Mouse (Mus musculus) kidney, postnatal 4 days (tissue): ENCODE results near the gene Tbc1d13.
A peak's percentile ranks its signal among the peaks of the same experiment; 100 is the strongest.

ENCODE experiments used
- DNase-seq, 2 experiments: peaks; one replicate each; pipeline ENCODE4 v3.0.0; 2021; ENCODE audit warnings: mixed read lengths in 2 of 2

Tbc1d13 gene

GRCm38 (mm10) chr2:30133613-30134377 is at the start of gene Tbc1d13:
TSS of gene Tbc1d13 (plus strand) at chr2:30133746.
- DNase-seq: peak; percentile 98 to 99

- DNase-seq: no peak
Measured at GRCm38 (mm10) chr2:30084113-30084512, 49.4 kb upstream of the Tbc1d13 start.

GRCm38 (mm10) chr2:30084632-30085031 is 48.9 kb upstream of the Tbc1d13 start:
- no peak for DNase-seq

- no peak for DNase-seq
Measured at GRCm38 (mm10) chr2:30087310-30087709, 46.2 kb upstream of the Tbc1d13 start.

GRCm38 (mm10) chr2:30091521-30091920 is 42.0 kb upstream of the Tbc1d13 start:
- DNase-seq: no peak

GRCm38 (mm10) chr2:30092280-30092918 is 41.1 kb upstream of the Tbc1d13 start:
- no peak for DNase-seq

GRCm38 (mm10) chr2:30093471-30094207 is 39.9 kb upstream of the Tbc1d13 start, which contains the start of gene Zdhhc12:
TSS of gene Zdhhc12 (minus strand) at chr2:30093648.
- peak; percentile 94 to 97 for DNase-seq

- peak; percentile 29 to 38 for DNase-seq
Measured at GRCm38 (mm10) chr2:30094208-30094588, 39.3 kb upstream of the Tbc1d13 start.

GRCm38 (mm10) chr2:30095882-30096527 is 37.5 kb upstream of the Tbc1d13 start:
- peak; percentile 81 to 83 for DNase-seq

- no peak for DNase-seq
Measured at GRCm38 (mm10) chr2:30100214-30100613, 33.3 kb upstream of the Tbc1d13 start.

GRCm38 (mm10) chr2:30106364-30106763 is 27.2 kb upstream of the Tbc1d13 start:
- peak; percentile 76 to 79 for DNase-seq

GRCm38 (mm10) chr2:30107646-30108045 is 25.9 kb upstream of the Tbc1d13 start:
- no peak for DNase-seq

- no peak for DNase-seq
Measured at GRCm38 (mm10) chr2:30108260-30108659, 25.3 kb upstream of the Tbc1d13 start.

GRCm38 (mm10) chr2:30111500-30111899 is 22.0 kb upstream of the Tbc1d13 start:
- no peak for DNase-seq

- no peak for DNase-seq
Measured at GRCm38 (mm10) chr2:30112564-30112963, 21.0 kb upstream of the Tbc1d13 start.

- DNase-seq: peak in 1 of 2 experiments; percentile 35
Measured at GRCm38 (mm10) chr2:30119641-30120051, 13.9 kb upstream of the Tbc1d13 start.

GRCm38 (mm10) chr2:30120269-30120668 is 13.3 kb upstream of the Tbc1d13 start:
- no peak for DNase-seq

GRCm38 (mm10) chr2:30122766-30123165 is 10.8 kb upstream of the Tbc1d13 start:
- no peak for DNase-seq

GRCm38 (mm10) chr2:30123729-30124471 is 9.6 kb upstream of the Tbc1d13 start:
- DNase-seq: no peak

GRCm38 (mm10) chr2:30124472-30125274 is 8.9 kb upstream of the Tbc1d13 start, which contains the start of gene Zer1:
TSS of gene Zer1 (minus strand) at chr2:30124585.
- DNase-seq: peak; percentile 98

- DNase-seq: peak; percentile 24 to 46
Measured at GRCm38 (mm10) chr2:30128789-30129188, 4.8 kb upstream of the Tbc1d13 start.
